Mouse (Mus musculus) thymus, adult 2 months (tissue): ENCODE results near the gene Cish.

Experiments used
- CTCF ChIP-seq: fragments of 200-500 bp; IDR thresholded peaks from 2 replicates; pipeline ENCODE4 v1.5.1; 2012; ENCODE audit warnings: mild to moderate bottlenecking, control low read depth, low read length, moderate library complexity, borderline replicate concordance; ENCODE audit not compliant: control insufficient read depth, poor library complexity, insufficient read depth; ENCODE audit errors: extremely low read depth
- POLR2A ChIP-seq: fragments of 200-500 bp; IDR thresholded peaks from 2 replicates; pipeline ENCODE4 v1.6.1; 2012; ENCODE audit warnings: mild to moderate bottlenecking, low read length, control low read depth, moderate library complexity; ENCODE audit not compliant: control insufficient read depth, poor library complexity, insufficient read depth; ENCODE audit errors: extremely low read depth

DNA sequence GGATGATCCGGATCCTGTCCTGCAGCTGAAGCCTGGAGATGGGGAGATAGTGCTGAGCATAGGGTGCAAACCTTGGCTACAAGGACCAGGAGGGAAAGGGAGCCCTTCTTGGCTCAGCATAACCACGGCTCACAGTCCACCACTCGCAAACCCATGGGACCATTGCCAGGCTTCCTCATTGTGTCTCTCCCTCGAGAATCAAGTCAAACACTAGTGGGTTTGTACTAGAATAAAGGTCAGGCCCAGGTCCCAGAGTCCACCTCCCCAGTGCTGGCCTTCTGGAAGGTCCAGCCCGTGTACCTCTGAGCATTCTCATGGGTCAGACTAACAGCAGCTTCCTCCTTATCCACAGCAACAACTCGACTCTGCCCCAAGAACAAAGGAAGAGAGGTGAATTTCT, 35.0 kb downstream of the Cish start:
- no peak for TF ChIP-seq CTCF
- no peak for TF ChIP-seq POLR2A
